In the genomic region with DNA sequence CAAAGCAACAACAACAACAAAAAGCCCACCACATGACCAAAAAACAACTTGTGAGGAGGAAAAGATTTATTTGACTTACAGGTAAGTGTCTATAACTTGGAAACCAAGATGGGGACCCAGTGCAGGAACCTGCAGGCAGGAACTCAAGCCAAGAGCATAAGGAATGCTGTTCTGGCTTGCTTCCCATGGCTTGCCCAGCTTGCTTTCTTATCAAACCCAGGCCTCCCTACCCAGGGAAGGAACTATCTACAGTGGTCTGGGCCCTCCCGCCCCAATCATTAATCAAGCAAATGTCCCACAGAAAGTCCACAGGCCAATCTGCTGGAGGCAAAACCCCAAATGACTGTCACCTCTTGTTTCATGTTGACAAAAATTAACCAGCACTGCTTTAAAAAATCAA, we compare ENCODE assay signal across 40 mouse cellular contexts. TPM values are rescaled to one million over a fixed set of nuclear protein-coding genes. Genes with fewer than 3 reads are reported as not detected.
"Had no signal": no experiment of that assay in that cellular context is flagged by ENCODE, and none has a peak within 500 bp of the region (broad histone marks: within the 10 kb centered on the region; RNA-seq: fewer than 3 reads in every experiment).

No protein-coding gene starts in this region.

- H3K27me3 ChIP-seq: heart, embryonic 12.5 days; heart, embryonic 13.5 days; heart, embryonic 15.5 days; hindbrain, embryonic 12.5 days; hindbrain, embryonic 13.5 days; hindbrain, embryonic 15.5 days; intestine, embryonic 15.5 days; kidney, embryonic 15.5 days had no signal

- DNase-seq: heart, adult 18-20 months; heart, postnatal 14 days; heart, postnatal 36 days; heart, postnatal 4 days; kidney, adult 11 months; kidney, adult 18-20 months; kidney, adult 2 months; kidney, adult 8-10 months; kidney, adult 9 months; kidney, postnatal 10 days; kidney, postnatal 14 days; kidney, postnatal 25 days; kidney, postnatal 36 days; kidney, postnatal 4 days; layer of hippocampus, adult 9-11 months had no signal

- H3K9ac ChIP-seq: heart, embryonic 12.5 days; heart, embryonic 13.5 days; heart, embryonic 15.5 days; hindbrain, embryonic 12.5 days; hindbrain, embryonic 13.5 days; hindbrain, embryonic 14.5 days; hindbrain, embryonic 15.5 days; intestine, embryonic 15.5 days; kidney, embryonic 15.5 days had no signal

- H3K36me3 ChIP-seq: heart, embryonic 10.5 days; heart, embryonic 12.5 days; heart, embryonic 13.5 days; heart, embryonic 15.5 days; hindbrain, embryonic 10.5 days; hindbrain, embryonic 12.5 days; hindbrain, embryonic 13.5 days; hindbrain, embryonic 15.5 days; intestine, embryonic 15.5 days; kidney, embryonic 15.5 days had no signal

- H3K27ac ChIP-seq: heart, embryonic 10.5 days; heart, embryonic 13.5 days; heart, embryonic 15.5 days; hindbrain, embryonic 10.5 days; hindbrain, embryonic 12.5 days; hindbrain, embryonic 13.5 days; hindbrain, embryonic 14.5 days; hindbrain, embryonic 15.5 days; hindbrain, postnatal 0 days; intestine, embryonic 15.5 days; kidney, embryonic 15.5 days; kidney, postnatal 0 days; layer of hippocampus, adult 2 months had no signal

- H3K4me3 ChIP-seq: heart, embryonic 10.5 days; heart, embryonic 12.5 days; heart, embryonic 13.5 days; heart, embryonic 15.5 days; hindbrain, embryonic 10.5 days; hindbrain, embryonic 12.5 days; hindbrain, embryonic 13.5 days; hindbrain, embryonic 15.5 days; intestine, embryonic 15.5 days; kidney, embryonic 15.5 days; layer of hippocampus, adult 2 months had no signal

- H3K9me3 ChIP-seq: heart, embryonic 10.5 days; heart, embryonic 12.5 days; heart, embryonic 13.5 days; heart, embryonic 15.5 days; hindbrain, embryonic 10.5 days; hindbrain, embryonic 12.5 days; hindbrain, embryonic 13.5 days; hindbrain, embryonic 15.5 days; intestine, embryonic 15.5 days; kidney, embryonic 15.5 days had no signal

- H3K4me1 ChIP-seq: heart, embryonic 10.5 days; heart, embryonic 15.5 days; hindbrain, embryonic 10.5 days; hindbrain, embryonic 12.5 days; hindbrain, embryonic 13.5 days; hindbrain, embryonic 15.5 days; intestine, embryonic 15.5 days; kidney, embryonic 15.5 days had no signal

- H3K4me2 ChIP-seq: heart, embryonic 11.5 days; heart, embryonic 12.5 days; heart, embryonic 13.5 days; heart, embryonic 15.5 days; hindbrain, embryonic 12.5 days; hindbrain, embryonic 13.5 days; hindbrain, embryonic 14.5 days; hindbrain, embryonic 15.5 days; intestine, embryonic 15.5 days; kidney, embryonic 15.5 days had no signal

- ATAC-seq: hindbrain, embryonic 16.5 days; hindbrain, postnatal 0 days; inflammation-experienced regulatory T-cells, adult 6 months; intestine, embryonic 15.5 days; intestine, embryonic 16.5 days; intestine, postnatal 0 days had no signal

RNA-seq across cellular contexts. Expression of gene Gm20537, which starts 36.1 kb away (rescaled TPM):
- total RNA-seq: heart, postnatal 25 days; hematopoietic stem cell, adult 5-6 weeks; layer of hippocampus, adult 18-20 months; layer of hippocampus, adult 2 months; layer of hippocampus, postnatal 25 days had no signal
- polyA plus RNA-seq: heart, embryonic 14.5 days; hindbrain, embryonic 13.5 days; hindbrain, postnatal 0 days; intestine, embryonic 15.5 days; intestine, postnatal 0 days; kidney, postnatal 0 days; large intestine, adult 2 months had no signal
